Mouse (Mus musculus) CD4-positive, CD25-positive, alpha-beta regulatory T cell, adult 4 months (primary cell): ENCODE results near the gene Pax3. TPM values are rescaled to one million over a fixed set of nuclear protein-coding genes. Genes with fewer than 3 reads are reported as not detected.

ENCODE experiments used
- ATAC-seq: one replicate; pipeline ENCODE4 v1.8.0; 2017
- polyA plus RNA-seq, 2 experiments: library from polyadenylated mRNA; unstranded; fragments of 100-300 nt; shearing (Covaris generic); gene quantifications; one replicate each; pipeline ENCODE4 v1.2.1; 2017

Gene Pax3
- polyA plus RNA-seq, 2 experiments from 2014 or later: not detected

- ATAC-seq: no peak
These were observed 136.1 kb downstream of the Pax3 start for GRCm38 (mm10) chr1:78060850-78061249.

- ATAC-seq: no peak
These were observed 139.0 kb downstream of the Pax3 start for GRCm38 (mm10) chr1:78057939-78058338.

GRCm38 (mm10) chr1:78053677-78054076 is 143.3 kb downstream of the Pax3 start:
- no peak for ATAC-seq

Other genes with a start within 250 kb of the Pax3 start
- gene Sgpp2, start 113.2 kb upstream of the Pax3 start, polyA plus RNA-seq: 1 to 10 TPM in 1 of 2 experiments, under 1 TPM in 1; 0.87 to 2.0 TPM